Mouse (Mus musculus) left cerebral cortex, adult 8-10 months (tissue): ENCODE measurements at regions not wholly inside any gene's neighbourhood (a gene's known extent, or its start where the extent isn't known, plus 50 kb on each side); places are given as distances from the start of the nearest gene placed in this dataset.

ENCODE experiments used
- DNase-seq, 2 experiments: peaks; one replicate each; pipeline ENCODE4 v3.0.0; 2022; ENCODE audit warnings: low spot score in 2 of 2

GRCm38 (mm10) chr7:136083005-136083404, 366.8 kb upstream of the Mki67 start:
- DNase-seq: no peak

DNA sequence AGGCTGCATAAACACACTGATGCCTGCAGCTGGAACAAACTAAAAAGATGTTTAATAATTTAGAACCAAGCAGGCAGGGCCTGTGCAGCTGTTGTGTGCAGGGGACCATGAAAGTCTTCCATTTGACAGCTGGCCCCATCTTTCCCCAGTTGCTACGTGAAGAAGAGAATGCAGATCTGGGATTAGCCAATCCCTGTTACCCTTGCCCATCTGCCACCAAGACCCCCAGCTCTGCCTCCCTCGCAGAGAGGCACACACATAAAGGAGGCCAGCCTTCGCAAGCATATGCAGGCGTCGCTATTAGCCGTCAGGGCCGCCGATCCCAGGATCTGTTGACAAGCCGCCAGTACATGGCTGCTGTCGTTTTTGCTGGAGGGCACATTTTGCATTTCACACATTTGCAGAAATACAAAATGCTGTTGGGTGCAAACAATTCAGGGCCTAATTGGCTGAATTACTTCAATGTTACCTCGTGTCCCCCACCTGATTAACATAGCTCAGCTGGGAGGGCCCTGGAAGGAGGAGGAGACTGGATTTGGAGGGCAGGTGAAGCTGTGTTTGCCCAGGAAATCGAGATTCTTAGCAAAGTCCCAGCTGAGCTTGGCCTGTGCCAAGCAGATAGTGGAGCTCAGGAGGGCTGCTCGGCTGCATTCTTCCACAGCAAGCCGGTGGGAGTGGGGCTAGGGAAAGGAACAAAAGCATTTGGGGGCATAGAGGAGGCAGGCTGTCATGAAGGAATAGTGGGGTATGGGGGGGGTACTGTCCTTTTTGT, 367.6 kb upstream of the Mki67 start:
- DNase-seq: no peak

DNA sequence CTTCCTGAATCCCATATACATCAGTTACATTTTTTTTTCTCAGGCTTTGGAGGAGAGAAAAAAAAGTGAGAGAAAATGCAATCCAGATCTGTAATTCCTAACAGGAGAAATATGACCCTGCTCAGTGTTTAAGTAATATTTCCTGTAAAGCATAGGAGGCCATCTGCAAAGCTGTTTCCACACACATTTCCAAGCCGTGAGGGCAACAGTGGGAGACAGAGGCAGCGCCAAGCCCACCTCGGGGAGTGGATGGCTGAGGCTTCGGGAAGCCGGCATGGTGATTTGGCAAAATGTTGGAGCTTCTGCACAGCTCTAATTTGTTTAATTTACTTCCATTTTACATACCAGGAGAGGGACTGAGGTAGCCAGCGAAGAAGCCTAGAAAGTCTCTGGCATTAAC, 372.6 kb upstream of the Mki67 start:
- no peak for DNase-seq

- DNase-seq: no peak
Measured at GRCm38 (mm10) chr7:136094681-136095360, 378.7 kb upstream of the Mki67 start.

GRCm38 (mm10) chr7:136104021-136104420, 387.9 kb upstream of the Mki67 start:
- DNase-seq: no peak

- no peak for DNase-seq
Measured at GRCm38 (mm10) chr7:136112163-136112562, 396.0 kb upstream of the Mki67 start.

GRCm38 (mm10) chr7:136120930-136121329, 404.8 kb upstream of the Mki67 start:
- DNase-seq: no peak

DNA sequence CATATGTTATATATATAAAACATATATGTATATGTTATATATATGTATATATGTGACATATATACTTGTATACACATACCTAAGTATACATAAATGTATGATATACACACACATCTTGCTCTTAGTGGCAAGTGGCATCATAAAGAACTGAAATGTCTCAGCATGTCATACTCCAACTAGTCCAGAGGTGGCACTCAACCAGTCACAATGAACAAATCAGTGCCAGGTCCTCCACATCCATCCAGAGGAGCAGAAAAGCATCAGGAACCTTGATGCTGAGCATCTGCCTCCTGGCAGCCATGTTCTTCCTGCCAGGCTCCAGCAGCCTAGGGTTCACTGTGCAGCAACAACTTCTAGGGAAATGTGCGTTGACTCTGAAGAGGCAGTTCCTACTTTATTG, 405.2 kb upstream of the Mki67 start:
- DNase-seq: no peak

DNA sequence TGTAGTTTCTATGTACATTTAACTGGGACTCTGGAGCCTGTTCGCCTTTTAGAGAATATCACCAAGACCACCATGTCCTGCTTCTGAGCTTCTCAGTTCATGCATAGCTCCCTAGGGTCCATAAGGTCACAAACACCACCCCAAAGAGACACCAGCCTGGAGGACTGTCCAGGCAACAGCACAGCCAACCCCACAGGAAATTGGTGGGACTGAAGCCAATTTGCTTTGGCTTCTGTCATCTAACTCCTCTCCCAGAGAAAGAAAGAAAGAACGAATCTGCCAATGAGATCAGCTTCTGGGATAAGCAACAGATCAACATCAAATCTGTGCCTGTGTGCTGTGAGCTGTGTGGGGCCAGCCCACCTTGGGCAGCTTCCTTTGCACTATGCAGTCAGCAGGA, 408.6 kb upstream of the Mki67 start:
- DNase-seq: no peak

DNA sequence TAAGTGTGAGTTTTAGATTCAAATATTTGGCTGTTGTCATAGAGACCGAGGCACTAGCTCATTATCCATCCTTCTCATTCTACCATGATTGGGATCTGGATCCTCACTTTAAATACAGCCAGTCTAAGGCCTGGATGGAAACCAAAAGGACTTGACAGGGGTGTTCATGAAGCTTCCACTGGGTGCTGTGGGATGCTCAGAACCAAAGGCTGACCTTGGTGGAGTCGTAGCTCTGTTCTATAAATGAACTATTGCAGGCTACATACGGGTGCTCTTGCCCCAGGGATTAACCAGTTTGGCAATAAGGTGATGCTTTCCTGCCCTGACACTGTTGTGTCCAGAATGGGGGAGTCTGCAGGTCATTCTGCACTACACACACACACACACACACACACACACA, 410.2 kb upstream of the Mki67 start:
- DNase-seq: no peak

DNA sequence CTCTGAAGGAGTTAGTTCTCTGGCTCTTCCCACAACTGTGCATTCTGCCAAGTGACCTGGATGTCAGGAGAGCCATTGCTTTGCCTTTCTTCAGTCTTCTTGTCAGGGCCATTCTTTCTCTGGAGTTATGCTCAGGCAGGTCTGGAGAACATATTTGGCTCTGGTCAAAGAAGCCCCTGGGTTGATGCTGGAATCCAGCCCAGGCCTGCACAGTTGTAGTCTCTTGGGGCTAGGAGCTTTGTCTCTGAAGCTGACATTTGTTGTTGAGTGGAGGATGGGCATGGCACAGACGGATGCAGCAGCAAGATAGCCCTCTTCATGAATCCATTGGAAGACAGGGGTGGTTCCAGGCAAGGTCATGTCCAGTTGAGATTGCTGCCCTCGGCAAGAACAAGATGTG, 411.4 kb upstream of the Mki67 start:
- DNase-seq: no peak

DNA sequence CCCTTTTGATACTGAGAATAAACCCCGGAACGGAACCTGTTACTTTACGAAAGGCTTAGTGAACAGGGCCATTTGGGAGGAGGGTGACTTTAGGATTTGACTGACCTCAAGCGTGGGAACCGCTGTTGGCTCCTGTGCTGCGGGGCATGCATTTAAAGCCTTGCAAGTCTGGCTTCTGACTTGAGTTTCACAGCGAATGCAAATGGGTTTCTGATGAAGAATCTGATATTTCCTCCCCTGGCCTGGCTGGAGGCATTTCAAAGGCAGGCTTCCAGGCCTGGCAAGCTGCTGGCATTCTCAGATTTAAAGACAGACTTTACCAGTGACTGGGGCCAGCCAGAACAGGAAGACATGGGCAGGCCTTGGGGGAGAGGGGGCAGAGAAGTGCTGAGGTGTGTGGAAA, 413.6 kb upstream of the Mki67 start:
- no peak for DNase-seq

GRCm38 (mm10) chr7:136130666-136131239, 414.6 kb upstream of the Mki67 start:
- DNase-seq: no peak

DNA sequence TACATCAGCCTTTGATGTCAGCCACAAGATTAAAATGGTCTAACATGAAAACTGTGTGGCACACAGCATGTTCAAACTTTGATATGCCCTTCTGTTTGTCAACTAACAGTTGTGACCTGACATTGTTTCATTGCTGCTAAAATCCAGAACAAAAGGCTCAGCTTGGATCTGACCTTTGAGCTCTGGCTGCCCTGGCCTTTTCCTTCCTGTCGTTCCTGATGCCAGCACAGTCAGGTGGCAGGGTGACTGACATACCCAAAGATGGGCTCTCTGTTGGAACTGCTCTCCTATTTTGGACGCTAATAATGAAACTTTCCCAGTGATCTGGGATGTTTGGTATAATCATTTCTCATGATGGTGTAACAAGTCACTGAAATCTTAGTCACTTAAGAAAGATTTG, 416.8 kb upstream of the Mki67 start:
- no peak for DNase-seq

DNA sequence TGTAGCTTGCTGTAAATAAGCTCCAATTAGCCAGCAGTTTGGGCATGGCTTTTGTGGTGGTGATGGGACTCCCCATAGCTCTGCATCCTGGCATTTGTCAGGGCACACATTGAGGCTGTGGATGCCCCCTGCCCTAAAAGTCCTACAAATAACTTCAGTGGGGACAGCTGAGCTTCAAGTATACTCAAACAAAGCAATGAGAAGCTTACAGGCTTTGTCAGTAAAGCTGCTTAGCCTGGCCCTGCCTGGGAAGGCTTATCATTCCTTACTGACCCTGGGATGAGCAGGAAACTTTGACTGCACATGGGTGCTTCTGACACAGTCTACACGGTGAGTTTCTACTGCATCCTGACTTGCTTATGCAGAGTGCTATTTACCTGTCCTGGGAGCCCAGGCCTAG, 420.5 kb upstream of the Mki67 start:
- no peak for DNase-seq

DNA sequence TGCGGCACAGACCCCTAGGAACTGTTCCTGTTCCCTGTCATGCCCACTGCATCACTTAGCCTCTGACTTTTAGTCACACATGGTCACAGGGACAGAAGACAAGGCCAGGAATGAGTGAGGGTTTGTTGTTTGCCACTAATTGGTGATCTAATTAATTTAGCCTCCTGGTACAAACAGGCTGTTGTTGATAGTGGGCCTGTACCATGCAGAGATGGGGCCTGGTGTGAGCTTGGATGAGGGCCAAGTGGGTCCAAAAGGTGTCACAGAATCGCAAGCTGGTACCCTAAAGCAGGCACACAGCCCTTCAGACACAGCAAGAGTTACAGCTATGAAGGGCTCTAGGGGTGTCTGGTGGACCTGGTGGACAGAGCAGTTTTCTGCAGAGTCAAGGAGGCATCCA, 421.2 kb upstream of the Mki67 start:
- no peak for DNase-seq

DNA sequence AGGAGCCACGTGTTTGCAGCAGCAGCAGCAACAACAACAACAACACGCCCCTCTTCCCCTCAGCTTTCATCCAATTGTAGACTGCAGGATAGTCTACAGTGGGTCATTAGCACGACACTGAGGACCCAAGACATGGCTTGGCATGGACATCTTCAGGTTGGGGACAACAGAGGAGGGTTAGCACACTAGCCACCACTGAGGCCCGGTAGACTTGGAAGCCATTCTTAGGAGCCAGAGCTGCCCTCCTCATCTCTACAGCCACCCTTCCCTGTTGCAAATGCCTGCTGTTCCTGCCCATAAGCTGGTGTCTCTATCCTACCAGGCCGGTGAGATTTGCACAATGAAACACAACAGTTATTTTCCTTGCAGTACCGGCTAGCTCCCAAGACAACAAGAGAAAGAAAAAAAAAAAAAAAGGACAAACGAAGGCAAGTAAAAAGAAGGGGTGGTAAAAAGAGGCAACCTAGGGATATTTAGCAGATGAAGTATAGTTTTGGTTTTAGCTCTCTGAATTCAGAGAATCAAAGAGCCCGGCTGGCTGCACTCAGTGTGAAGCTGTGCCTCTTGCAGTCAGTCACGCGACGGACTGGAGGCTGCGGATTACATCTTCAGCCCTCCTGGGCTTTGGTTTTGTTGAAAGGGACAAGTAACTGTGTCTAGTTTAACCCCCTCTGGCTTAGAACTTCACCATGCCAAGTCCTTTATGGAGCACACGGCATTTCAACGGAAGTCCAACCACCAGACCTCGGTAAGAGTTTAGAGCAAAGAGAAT, 421.9 kb upstream of the Mki67 start:
- no peak for DNase-seq

DNA sequence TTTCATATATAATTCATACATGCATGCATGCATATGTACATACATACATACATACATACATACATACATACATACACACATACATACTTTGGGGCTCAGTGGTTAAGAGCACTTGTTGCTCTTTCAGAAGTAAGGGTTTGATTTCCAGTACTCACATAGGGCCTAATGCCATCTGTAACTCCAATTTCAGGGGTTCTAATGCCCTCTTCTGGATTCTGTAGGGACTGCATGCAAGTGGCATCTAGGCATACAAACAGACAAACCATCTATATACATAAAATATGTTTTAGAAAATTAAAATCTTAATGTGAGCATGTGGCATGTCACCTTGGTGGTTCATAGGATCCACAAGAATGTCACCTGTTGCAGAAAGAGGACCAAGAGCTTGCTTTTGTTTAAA, 426.7 kb upstream of the Mki67 start:
- DNase-seq: no peak

GRCm38 (mm10) chr7:136150196-136150595, 434.0 kb upstream of the Mki67 start:
- no peak for DNase-seq

DNA sequence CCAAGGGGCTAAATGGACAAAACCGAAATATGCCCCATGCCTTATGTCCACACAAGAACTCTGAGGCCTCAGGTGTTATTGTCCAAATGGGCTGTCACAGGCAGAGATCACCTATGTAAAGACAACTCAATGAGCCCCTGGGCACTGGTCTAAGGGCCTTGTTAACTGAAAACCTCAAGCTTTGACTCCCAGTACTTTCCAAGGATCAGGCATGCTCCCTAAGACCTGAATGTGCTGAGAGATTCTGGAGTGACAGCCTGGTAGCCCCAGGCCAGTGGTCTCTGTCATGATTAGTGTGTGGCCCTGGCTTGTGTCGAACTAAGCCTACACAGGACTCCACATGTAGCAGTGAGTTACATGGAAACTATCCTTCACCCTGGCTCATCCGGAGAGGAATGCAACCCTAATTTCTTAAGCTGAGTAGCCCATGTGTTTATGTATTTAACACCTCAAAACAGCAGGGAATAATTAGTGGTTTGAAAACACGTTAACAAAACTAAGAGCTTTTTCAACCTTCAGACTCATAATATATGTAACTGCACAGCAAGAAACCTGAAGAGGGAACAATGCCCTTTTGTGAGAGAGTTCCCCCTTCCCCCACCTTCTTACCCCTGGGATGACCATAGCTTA, 435.3 kb upstream of the Mki67 start:
- no peak for DNase-seq

DNA sequence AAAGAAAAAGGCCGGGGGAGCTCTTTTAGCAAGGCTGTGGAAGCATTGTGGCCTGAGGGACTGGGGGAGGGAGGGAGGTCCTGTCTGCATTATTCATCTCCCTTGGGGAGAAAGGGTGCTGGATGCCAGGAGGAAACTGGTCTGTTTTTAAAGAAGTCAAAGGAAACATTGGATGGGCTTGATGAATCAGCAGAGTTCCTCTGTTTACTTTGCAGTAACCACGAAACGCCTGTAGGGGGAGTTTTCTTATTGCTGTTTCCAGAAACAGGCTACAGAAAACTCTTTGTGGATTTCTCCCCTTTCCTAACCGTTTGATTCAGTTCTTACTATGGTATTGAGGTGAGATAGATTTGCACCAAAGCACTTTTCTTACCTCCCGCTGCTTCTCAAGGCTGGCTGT, 436.3 kb upstream of the Mki67 start:
- peak; percentile 12 to 38 for DNase-seq

DNA sequence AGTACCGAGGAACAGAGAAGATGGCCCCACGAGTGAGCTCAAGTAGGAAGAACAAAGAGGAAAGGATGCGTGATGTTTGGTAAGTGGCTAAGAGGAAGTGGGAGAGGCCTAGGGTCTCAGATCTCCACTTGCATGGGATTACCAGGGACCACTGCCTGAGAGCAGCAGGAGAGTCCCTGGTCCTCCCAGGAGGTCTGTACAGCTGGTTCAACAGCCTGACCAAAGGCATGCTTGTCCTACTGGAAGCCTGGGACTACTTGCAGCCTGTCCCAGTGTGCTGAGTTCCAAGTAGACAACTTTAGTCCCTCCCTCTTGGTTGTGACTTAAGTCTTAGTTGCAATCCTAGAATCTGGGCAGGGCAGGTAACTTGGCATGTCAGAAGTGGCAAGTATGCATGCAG, 437.5 kb upstream of the Mki67 start:
- DNase-seq: no peak
